In the genomic region with DNA sequence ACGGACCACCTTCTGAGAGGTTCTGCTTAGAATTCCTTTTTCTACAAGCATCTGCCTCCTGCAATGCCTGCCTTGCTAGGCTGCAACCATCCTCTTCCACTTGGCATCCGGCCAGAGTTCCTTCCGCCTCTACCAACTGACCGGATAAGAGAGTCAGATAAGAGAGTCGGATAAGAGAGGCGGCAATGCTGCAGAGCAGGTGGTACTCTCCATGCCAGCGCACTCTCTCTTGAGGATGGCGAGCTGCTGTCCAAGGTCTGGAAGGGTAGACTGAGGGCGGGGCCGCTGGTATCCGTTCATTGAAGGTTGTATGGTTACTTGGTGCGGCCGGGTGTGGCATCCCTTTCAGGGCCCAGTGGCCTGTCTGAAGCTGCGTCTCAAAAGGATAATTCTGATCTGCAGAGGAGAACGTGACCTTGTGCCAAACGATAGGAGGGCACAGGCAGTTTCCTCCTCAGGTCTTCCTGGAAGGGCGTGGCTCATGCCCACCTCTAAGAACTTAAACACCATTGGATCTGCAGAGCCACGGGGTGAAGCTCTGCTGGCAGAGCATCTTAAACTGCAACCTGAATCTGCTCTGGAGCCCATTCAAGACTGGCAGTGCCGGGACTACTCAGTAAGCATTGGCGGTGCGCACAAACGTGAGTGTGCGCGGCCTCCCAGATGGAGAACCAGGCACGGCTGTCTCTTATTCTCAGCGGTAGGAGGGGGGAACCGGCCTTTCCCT, we compare ENCODE assay signal across 9 mouse cellular contexts. TPM values are rescaled to one million over a fixed set of nuclear protein-coding genes. Genes with fewer than 3 reads are reported as not detected.
DNase-seq lines count a peak whose midpoint lies in the region; ATAC-seq lines count a peak whose summit lies in the region.
"Had no signal": no experiment of that assay in that cellular context is flagged by ENCODE, and none has a peak within 500 bp of the region (broad histone marks: within the 10 kb centered on the region; RNA-seq: fewer than 3 reads in every experiment).

No protein-coding gene starts in this region.

- peak overlapping the region; percentile 27 for H3K4me2 ChIP-seq in neural tube, embryonic 12.5 days (replicated peaks)
- peak overlapping the region; percentile 42 for H3K4me2 ChIP-seq in hindbrain, embryonic 15.5 days

- H3K9me3 ChIP-seq in neural tube, embryonic 12.5 days = no peaks in the 10 kb centered on the region
- H3K9me3 ChIP-seq in hindbrain, embryonic 15.5 days = no peaks in the 10 kb centered on the region

- H3K4me3 ChIP-seq in neural tube, embryonic 12.5 days = no peak overlapping the region
- H3K4me3 ChIP-seq in hindbrain, embryonic 15.5 days = no peak overlapping the region

- peak; percentile 69 for ATAC-seq in frontal cortex, adult (ENCODE audit: low TSS enrichment)
- no peak for ATAC-seq in neural tube, embryonic 12.5 days (ENCODE audit: low FRiP score, low read depth)
- 0 out of 2 replicates have a peak, but pooled peaks have one; percentile 33 for ATAC-seq in hindbrain, embryonic 15.5 days (ENCODE audit: low FRiP score, low read depth)

- no peak overlapping the region for H3K9ac ChIP-seq in neural tube, embryonic 12.5 days
- H3K9ac ChIP-seq in hindbrain, embryonic 15.5 days = no peak overlapping the region

- no peaks in the 10 kb centered on the region for H3K4me1 ChIP-seq in neural tube, embryonic 12.5 days
- H3K4me1 ChIP-seq in hindbrain, embryonic 15.5 days (replicated peaks) = peaks cover 12% of the 10 kb centered on the region; the same call in 1 of the 2 replicates

- no peak overlapping the region for H3K27ac ChIP-seq in neural tube, embryonic 12.5 days
- peak overlapping the region; percentile 49 for H3K27ac ChIP-seq in hindbrain, embryonic 15.5 days (replicated peaks)

- no peak for DNase-seq in frontal cortex, postnatal 36 days (ENCODE audit: low spot score in 2 of 2)
- DNase-seq in neural tube, embryonic 10.5 days (ENCODE audit: extremely low spot score, low spot score) = no peak
- no peak for DNase-seq in layer of hippocampus, postnatal 36 days
- no peak for DNase-seq in urinary bladder, adult 18-20 months (ENCODE audit: low spot score in 2 of 2)
- no peak for DNase-seq in embryo, embryonic 10 days (ENCODE audit: low spot score)
- DNase-seq: liver had no signal

- H3K27me3 ChIP-seq in neural tube, embryonic 12.5 days (replicated peaks) = no peaks in the 10 kb centered on the region; the same call in 1 of the 2 replicates
- H3K27me3 ChIP-seq in hindbrain, embryonic 15.5 days = no peaks in the 10 kb centered on the region

- peaks cover 10% of the 10 kb centered on the region for H3K36me3 ChIP-seq in neural tube, embryonic 12.5 days
- peaks cover 17% of the 10 kb centered on the region for H3K36me3 ChIP-seq in hindbrain, embryonic 15.5 days

- 55% methylated on average over 27 of the region's 27 CpGs for WGBS in neural tube, embryonic 12.5 days
- 50% methylated on average over 27 of the region's 27 CpGs for WGBS in hindbrain, embryonic 15.5 days

RNA-seq across cellular contexts. Expression of gene Fitm2, which starts 13.7 kb away (rescaled TPM):
- polyA plus RNA-seq in neural tube, embryonic 12.5 days (2016; fragmentation: Nextera tagmentation; extraction: Ambion mirVana) = 12.7 and 14.2 TPM in 2 replicates
- polyA plus RNA-seq in hindbrain, embryonic 15.5 days (2015; fragmentation: Nextera tagmentation; extraction: Ambion mirVana) = 16.9 TPM in 2 replicates
- total RNA-seq in layer of hippocampus, postnatal 36 days (2021) = 10 to 100 TPM; 19.2 to 20.9 TPM

RNA-seq across cellular contexts. Expression of gene Gdap1l1, which starts 20.4 kb away (rescaled TPM):
- 83.1 and 83.6 TPM in 2 replicates for polyA plus RNA-seq in neural tube, embryonic 12.5 days (2016; fragmentation: Nextera tagmentation; extraction: Ambion mirVana)
- 127 and 136 TPM in 2 replicates for polyA plus RNA-seq in hindbrain, embryonic 15.5 days (2015; fragmentation: Nextera tagmentation; extraction: Ambion mirVana)
- 10 to 100 TPM; 62.0 to 72.9 TPM for total RNA-seq in layer of hippocampus, postnatal 36 days (2021)

RNA-seq across cellular contexts. Expression of gene R3hdml, which starts 33.4 kb away (rescaled TPM):
- not detected in 2 replicates for polyA plus RNA-seq in neural tube, embryonic 12.5 days (2016; fragmentation: Nextera tagmentation; extraction: Ambion mirVana)
- 0.34 and 0.96 TPM in 2 replicates for polyA plus RNA-seq in hindbrain, embryonic 15.5 days (2015; fragmentation: Nextera tagmentation; extraction: Ambion mirVana)
- not detected for total RNA-seq in layer of hippocampus, postnatal 36 days (2021)

RNA-seq across cellular contexts. Expression of gene Oser1, which starts 34.2 kb away (rescaled TPM):
- 74.3 and 74.8 TPM in 2 replicates for polyA plus RNA-seq in neural tube, embryonic 12.5 days (2016; fragmentation: Nextera tagmentation; extraction: Ambion mirVana)
- polyA plus RNA-seq in hindbrain, embryonic 15.5 days (2015; fragmentation: Nextera tagmentation; extraction: Ambion mirVana) = 72.1 and 78.6 TPM in 2 replicates
- 10 to 100 TPM; 19.0 to 19.5 TPM for total RNA-seq in layer of hippocampus, postnatal 36 days (2021)

RNA-seq across cellular contexts. Expression of gene Hnf4a, which starts 47.9 kb away (rescaled TPM):
- polyA plus RNA-seq in neural tube, embryonic 12.5 days (2016; fragmentation: Nextera tagmentation; extraction: Ambion mirVana) = not detected in 2 replicates
- 0.17 TPM in 1 of 2 replicates, not detected in the other for polyA plus RNA-seq in hindbrain, embryonic 15.5 days (2015; fragmentation: Nextera tagmentation; extraction: Ambion mirVana)
- total RNA-seq in layer of hippocampus, postnatal 36 days (2021) = not detected
